Mouse (Mus musculus) erythroid progenitor cell, adult 5-6 weeks (primary cell): ENCODE measurements at regions not wholly inside any gene's neighbourhood (a gene's known extent, or its start where the extent isn't known, plus 50 kb on each side); places are given as distances from the start of the nearest gene placed in this dataset.

Experiments used
- ATAC-seq: replicated peaks from 2 replicates; pipeline ENCODE4 v1.8.0; 2016; ENCODE audit warnings: moderate number of reproducible peaks, mild to moderate bottlenecking, moderate TSS enrichment, inconsistent platforms; ENCODE audit not compliant: poor library complexity, low FRiP score, severe bottlenecking

DNA sequence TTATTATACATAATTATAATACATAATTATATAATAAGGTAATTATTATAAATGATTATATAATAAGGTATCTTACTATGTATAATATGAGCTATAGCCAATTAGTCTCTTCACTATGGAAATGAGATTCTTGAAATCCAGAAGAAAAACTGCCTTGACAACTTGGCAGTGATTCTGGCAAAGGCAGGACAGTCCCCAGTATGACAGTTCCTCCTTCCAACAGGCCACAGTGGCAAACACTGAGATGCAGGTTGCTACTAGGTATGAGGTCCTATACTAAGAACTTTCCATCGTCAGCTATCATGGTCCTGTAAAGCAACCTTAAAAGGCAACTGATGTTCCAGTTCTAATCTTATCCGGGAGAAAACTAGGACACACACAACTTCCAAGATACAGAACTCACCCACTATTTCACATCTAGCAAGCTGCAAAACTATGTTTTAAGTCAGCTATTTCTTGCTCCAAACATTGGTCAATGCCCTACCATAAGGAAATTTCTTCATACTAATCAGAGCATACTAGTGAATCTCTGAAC is 124.6 kb upstream of the Bank1 start:
- ATAC-seq, result no peak

DNA sequence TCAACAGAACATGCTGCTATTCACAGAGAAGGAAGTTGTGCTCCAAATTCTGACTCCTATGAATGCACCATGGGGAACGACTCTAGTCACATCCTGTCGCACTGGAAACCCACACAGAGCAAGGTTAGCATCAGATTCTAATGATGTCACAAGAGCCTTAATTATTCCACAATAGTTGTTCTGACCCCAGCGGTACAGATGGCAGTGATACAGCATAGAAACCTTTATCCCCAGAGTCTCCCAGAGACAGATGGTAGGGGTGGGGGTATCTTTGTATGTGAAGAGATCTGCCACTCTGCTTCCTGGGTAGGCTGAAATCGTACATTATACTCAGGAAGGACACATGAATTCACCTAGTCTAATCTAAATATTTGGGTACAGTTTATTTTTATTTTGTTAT is 123.5 kb upstream of the Bank1 start:
- no peak for ATAC-seq

DNA sequence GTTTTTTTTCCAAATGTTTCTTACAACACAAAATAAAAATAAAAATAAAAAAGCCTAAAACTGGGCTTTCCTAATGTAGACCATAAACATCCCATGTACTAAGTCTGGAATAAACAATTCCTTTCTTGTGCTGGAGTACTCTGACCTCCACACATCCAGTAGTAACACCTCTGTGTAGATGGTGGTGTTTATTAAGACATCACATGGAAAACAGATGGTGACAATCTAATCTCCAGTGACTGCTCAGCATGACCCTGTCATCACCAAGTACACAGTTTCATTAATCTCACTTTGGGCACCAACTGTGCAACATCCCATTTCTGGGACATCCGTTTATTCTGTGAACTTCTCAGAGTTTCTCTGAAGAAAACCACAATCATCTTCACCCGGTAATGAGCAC is 118.7 kb upstream of the Bank1 start:
- ATAC-seq, result no peak

DNA sequence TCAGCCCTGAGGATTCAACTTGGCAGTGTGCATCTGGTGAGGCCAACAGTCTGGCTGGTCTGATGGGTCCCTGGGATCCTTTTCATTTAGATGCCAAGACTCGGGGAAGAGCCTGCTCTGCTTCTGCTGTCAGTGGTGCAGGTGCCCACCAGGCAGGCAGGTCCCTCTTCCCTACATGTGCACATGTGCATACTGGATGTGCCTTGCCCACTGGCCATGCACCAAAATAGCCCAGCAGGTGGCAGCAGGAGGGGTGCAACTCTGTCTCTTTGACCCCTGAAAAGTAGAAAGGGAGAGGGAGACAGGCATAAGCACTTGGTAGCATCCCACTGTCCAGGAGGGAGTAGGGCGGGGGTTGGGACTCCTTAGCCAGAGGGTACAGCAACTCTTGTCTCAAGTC is 116.2 kb upstream of the Bank1 start:
- ATAC-seq, result 0 out of 2 replicates have a peak, but pooled peaks have one; percentile 46

DNA sequence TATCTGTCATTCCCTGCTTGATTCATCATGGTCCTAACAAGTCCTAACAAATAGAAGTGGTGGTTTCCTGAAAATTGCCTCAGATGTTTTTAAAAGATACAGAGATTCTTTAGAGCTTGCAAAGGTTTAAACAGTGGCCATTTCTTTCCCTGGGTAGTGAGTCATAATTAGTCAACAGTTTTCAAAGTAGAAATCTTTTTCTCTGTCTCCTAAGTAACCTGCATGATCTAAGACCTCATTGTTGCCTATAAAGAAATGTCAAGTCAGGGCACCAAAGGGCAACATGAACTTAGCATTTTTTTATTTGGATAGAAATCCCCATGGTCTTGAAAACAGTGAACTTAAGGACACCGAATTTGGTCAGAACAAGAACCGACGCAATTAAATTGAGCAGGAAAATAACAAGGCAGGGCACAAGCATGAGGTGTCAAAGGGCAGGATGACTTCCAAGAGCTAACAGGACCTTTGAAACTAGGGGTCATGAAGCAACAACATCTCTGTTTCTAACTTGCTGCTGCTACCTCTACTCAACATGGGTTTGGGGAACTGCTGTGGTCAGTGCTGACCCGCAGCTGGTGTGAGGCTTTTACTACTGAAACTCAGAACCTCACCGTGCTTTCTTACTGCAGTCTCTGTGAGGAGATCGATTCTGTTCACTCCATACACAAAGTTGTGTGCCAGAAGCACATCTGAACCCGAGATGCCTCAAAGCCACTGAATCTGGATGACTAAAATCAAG is 114.2 kb upstream of the Bank1 start:
- no peak for ATAC-seq

DNA sequence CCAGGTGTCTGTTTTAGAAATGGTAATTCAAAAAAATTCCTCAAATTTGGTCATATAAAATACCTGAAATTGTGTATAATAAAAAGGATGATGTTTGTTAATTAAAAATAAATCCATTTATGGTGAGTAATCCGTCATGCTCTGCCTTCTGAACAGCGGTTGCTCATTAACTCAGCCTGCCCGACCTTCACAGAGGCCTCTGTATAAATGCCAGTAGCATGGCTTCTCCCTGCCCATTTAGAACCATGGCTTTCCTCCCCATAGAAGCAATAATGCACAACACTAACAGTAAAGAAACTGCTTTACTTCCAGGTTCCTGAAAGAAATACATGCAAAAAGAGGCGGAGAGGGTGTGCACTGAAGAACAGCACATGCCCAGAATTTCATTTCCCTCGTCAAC is 113.5 kb upstream of the Bank1 start:
- no peak for ATAC-seq

DNA sequence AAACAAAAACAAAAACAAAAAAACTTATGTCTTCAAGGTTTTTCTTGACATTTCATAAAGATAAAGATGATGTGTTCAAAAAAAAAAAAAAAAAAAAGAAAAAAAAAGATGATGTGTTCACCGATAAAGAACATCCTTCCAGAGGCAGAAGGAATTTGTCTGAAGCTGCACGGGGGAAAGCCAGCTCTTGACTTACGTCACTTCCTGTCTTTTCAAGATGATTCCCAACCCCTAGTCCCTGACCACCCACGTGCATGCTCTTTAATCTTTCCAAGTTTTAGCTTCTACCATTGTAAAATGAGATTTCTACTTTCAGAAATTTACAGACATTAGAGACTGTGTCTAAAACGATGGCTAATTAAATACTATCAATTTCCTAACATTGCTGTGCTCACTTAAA is 108.5 kb upstream of the Bank1 start:
- ATAC-seq, result no peak

DNA sequence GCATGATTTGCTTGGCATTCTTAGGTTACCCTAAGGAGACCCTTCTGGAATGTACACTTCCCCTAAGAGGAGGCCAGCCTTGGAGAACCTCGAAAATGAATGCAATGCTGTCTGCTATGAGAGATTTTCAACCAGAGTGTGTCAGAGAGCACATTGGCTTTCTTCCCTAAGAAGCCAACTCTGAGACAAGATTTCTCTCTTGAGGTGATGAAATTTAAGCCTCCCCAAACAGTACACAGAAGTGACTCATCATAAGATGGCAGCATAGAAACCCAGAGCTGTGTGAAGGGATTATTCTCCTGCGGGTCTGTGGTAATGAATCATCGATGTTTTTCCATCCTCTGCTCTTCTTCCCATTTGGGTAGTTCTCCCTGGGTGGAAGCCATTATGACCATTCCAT is 106.2 kb upstream of the Bank1 start:
- no peak for ATAC-seq

DNA sequence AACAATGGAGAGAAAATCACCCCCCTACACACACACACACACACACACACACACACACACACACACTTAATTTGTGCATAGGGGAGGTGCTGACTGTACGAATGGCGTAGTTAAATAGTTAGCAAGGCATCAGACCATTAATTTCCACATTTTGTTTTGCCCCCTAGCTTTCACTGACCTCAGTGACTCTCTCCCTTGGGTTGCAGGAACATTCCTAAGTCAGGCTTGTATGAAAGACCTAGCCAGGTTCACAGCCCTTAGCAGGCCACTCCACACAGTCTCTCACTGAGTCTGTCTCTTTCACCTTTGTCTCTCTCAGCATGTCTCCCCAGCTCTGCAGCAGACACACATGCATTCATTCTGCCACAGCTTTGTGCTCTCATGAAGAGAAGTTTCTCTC is 101.6 kb upstream of the Bank1 start:
- no peak for ATAC-seq

DNA sequence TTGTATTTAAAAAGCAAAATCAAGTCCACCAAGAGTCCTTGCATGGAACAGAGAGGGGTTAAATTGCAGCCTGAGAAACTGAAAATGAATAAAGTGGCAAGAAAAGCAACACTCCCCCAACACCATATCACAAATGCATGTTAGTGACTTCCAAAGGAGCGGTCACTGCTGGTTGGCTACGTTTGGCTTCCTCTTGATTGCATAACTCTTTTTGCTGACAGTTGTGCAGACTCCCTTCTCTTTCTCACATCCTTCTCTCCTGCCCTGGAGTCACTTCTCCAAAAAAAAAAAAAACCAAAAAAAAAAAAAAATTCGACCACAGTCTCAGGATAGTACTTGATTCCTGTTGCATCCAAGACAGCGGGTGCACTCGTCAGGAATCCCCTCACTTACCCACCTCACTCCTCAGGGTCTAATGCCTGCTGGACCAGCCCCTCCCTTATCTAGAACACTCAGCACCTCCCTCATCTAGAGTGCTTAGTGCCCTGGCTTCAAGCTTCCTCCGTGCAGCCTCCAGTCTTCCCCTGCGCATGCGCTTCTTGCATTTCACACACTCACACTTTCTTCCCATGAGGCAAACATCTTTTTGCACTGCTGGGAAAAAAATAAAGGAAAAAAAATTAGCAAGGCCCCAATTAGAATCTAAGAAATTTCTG is 100.8 kb upstream of the Bank1 start:
- no peak for ATAC-seq

DNA sequence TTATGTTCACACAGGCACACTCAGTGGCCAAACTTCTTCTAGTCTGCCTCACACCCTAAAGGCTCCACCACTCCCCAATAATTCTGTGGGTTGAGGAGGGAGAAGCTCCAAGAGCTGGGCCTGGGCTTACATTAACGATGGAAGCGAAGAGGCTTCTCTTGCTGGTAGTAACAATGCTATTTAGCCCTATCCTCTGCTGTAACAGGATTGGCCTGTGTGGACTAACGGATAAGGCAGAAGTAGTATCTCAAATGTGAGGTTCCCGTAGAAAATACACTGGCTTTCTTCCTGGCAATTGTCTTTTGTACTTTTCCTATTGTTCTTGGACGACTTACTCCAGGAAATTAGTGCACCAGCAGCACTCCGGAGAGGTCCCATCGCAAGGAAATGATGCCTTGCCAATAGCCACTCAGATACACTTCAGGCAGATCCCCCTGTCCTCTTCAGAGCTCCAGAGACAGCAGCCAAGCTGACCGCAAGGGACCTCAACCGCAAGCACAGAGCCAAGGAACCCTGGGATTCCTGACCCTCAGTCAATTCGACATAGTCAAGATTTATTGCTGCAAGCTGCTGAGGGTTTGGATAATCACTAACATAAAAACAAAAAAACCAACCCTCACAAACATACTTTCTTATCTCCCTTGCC is 96.2 kb upstream of the Bank1 start:
- ATAC-seq, result no peak

DNA sequence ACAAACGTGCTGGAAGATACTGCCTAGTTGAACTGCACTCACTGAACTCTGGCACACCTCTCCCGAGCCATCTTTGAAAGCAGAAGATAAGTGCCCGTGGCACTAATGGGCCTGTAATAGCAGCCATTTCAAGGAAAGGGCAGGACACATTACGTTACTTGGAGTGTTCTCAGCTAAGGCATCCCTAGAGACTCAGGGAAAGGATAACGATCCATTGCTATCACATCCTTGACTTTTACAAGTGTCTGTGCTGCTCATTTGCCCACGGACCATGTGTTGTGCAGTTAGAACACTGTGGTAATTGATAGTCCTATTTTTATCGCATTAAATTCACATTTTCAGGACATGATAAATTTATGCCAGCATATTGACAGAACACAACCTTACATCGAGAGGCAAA is 79.7 kb upstream of the Bank1 start:
- ATAC-seq, result no peak

DNA sequence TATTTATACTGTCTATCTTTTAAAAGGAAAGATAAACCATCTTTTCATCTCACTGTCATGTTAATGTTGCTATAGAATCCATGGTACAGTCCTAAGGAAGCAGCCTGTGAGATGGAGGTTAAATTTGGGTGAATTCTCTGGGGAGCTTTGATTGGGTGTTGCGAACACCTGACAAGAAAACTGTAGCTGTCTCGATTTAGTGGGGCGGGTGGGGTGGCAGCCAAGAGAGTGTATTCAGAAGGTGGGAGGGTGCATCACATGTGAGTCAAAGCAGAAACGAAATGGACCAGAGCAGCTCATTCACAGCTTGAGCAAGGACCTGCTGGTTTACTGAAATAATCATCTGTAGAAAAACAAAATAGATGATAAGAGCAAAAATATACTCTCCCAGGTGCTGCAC is 57.4 kb upstream of the Bank1 start:
- no peak for ATAC-seq

DNA sequence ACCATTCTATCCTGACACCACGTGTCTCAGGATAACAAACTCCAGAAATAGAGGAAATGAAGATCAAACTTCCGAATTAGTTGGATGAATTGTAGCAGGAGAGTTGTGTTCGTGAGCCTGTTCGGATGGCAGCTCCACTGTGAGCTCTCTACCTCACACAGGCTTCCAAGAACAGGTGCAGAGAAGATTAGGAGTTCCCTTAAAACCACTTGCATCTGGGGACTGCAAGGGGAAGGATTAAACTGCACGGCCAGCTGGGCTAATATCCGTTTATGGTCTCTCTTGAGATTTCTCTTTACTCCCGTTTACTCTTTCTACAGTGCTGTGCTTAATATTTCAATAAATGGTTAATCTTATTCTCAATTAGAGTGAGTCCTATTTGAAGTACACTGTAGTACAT is 54.8 kb upstream of the Bank1 start:
- ATAC-seq, result no peak

DNA sequence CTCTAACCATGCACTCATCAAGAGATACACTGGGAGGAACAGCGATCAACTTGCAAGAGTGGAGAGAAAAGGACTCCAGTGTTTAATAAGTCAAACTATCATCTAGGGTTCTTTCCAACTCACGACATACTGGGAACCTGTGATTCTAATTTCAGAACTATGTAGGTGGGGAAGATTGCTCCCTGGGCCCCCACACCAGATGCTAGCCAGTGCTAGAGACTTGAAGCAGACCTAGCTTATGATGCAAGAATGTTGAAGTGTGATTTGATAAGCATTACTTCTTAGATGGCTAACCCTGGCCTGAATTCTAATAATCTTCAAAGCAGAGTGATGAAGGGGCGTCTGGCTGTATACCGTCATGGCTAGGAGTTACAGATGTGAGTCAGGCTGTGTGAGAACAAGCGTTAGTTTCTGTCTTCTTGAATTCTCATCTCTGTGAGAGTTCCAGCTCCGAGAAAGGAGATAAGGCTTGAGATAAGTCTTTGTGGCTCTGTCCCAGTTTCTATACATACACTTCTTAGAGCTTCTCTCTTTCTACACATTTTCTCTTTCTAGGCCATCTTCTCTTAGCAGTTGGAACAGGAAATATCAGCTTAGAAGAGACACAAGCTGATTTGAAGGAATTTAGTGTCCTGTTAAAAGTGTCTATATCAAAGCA is 54.0 kb upstream of the Bank1 start:
- no peak for ATAC-seq

DNA sequence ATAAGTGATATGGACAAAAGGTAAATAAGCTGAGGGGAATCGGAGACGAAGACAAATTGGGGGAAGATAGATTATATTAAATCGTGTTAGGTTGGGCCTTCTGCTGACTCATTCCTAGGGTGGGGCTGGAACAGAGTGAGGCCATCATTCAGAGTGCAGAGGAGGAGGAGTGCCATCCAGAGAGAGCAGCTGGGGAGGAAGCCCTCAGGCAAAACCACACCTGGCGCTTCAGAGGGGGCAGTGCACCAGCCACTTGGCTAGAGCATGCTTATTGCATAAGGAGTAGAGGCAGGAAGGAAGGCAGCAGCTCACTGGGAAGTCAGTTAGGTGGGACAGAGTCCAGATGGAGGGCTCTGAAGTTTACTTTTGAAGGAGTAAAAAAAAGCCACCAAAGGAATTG is 51.0 kb upstream of the Bank1 start:
- no peak for ATAC-seq
